Mouse (Mus musculus): Measurements from ENCODE around the gene Akap6.
A peak's percentile ranks its signal among the peaks of the same experiment; 100 is the strongest.

- TF ChIP-seq CTCF (IDR thresholded peaks at IDR 0.05; ENCODE audit: low read depth) (peak; percentile 70), EP300 (IDR thresholded peaks at IDR 0.05; ENCODE audit: low read depth) (no peak)
These were observed 343.6 kb downstream of the Akap6 start for GRCm38 (mm10) chr12:53042739-53043138.
